Mouse (Mus musculus): ENCODE measurements around the gene Acrbp.

Acrbp gene

DNA sequence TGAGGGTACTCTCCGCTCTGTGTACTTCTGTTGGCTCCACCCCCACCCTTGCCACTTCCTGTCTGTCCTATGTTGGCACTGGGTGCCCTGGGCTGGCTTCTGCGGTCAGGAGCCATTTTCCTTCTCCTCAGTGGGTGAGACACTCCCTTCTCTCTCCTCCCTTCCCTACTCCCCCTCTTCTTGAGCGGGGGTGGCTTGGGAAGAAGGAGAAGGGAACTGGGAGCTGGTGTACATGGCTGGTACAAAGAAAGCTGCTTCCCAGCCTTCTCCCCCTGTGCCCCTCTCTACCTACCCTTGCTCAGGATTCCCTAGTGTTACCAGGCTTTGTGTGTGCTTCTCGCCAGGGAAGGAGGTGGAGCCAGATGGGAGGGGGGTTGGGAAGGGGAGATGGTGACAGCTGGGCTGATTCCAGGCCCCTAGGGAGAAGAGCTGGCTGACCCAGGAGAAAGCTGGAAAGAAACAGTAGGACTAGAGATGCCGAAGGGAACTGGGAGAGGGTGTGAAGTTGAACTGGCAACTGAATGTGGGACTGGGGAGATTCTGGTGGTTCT lies 50.0 kb downstream of the Acrbp start:
- DNase-seq (ENCODE audit: low read depth, low spot score): no peak

DNA sequence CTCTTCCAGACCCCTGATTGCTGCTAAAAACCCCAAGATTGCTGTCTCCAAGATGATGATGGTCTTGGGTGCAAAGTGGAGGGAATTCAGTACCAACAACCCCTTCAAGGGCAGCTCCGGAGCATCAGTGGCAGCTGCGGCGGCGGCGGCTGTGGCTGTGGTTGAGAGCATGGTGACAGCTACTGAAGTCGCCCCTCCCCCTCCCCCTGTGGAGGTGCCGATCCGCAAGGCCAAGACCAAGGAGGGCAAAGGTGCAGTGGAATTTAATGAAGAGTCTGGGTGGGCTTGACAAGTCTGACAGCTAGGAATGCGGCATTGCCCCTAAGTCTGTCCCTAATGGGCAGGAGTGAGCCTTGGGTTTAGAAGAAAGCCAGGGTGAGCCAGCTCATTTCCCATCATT lies 52.0 kb downstream of the Acrbp start:
- DNase-seq (ENCODE audit: low read depth, low spot score): no peak

DNA sequence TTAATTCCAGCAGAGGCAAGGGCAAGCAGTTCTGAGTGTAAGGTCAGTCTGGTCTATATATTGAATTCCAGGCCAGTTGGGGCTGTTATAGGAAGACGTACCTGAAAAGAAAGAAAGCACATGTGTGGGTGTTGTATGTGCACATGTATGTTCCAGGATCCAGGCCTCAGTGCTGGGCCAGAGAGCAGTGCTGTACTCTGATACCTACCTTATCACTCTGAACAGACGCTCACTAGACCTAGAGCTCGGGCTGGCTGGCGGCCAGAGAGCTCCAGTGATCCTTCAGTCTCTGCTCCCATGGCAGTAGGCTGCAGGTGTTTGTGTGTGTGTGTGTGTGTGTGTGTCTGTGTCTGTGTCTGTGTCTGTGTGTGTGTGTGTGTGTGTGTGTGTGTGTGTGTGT lies 54.7 kb downstream of the Acrbp start:
- DNase-seq (ENCODE audit: low read depth, low spot score): no peak

DNA sequence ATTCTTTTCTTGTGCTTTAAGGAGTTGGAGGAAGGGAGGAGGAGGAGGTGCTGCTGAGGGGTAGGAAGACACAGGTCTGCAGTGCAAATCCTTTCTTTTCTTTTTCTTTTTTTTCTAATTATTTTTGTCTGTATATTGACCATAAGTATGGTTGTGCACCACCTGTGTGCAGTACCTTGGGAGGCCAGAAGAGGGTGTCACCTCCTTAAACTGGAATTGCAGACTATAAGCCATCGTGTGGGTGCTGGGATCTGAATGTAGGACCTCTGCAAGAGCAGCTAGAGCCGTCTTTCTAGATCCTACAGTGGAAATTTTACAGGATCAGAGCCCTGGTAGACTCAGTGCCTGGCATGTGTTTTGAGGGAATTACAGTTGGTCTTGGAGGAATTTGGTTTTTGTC lies 58.2 kb downstream of the Acrbp start:
- DNase-seq (ENCODE audit: low read depth, low spot score): no peak

DNA sequence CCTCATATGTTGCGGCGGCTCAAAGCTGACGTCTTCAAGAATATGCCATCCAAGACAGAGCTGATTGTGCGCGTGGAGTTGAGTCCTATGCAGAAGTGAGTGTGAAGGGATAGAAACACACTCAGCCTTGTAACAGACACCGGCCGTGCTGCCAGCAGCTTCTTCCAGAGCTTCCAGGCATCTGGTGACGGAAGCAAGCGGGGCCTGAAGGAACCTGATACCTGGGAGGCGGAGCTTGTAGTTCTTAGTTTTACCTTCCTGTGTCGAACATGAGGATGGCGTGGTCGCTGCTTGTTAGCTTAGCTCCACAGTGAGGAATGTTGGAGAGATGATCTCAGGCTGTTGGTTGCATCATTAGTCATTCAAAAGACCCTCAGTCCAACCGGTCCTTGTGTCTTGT lies 59.9 kb downstream of the Acrbp start:
- no peak for DNase-seq (ENCODE audit: low read depth, low spot score)

DNA sequence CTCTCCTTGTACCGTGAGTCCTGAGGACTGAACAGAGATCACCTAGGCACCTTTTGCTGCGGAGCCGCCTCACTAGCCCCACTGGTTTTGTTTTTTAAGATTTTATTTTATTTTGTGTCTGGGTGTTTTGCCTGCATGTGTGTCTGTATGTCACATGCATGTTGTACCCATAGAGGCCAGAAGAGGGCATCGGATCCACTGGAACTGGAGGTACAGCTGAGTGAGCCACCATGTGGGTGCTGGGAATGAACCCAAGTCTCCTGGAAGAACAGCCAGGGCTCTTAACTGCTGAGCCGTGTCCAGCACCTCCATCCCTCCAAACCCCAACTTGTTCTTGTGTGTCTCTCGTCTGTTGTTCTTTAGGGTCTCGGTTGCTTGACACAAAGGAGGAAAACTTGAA lies 61.4 kb downstream of the Acrbp start:
- peak; percentile 51 for DNase-seq (ENCODE audit: low read depth, low spot score)

DNA sequence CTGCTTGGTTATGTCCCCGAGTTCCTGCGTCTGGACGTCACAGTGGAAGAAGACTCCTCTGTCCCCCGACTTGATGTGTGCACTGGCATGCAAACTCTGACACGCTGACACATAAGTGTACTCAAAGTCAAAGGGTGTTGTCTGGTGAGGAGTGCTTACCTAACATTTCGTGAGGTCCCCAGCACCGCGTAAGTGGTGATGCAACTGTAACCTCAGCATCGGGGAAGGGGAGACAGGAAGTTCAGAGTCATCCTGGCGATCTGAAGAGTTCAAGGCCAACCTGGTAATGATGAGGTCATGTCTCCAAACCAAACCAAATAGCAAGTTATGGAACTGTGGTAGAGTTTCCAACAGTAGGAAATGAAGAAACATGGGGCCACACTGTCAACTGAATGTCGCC lies 63.1 kb downstream of the Acrbp start:
- DNase-seq (ENCODE audit: low read depth, low spot score): no peak

All from forelimb bud, embryonic 11.5 days (tissue).